Comparison of ENCODE assay signal across 8 mouse cellular contexts in genomic region chr2:131179246-131179886, GRCm38 (mm10). TPM values are rescaled to one million over a fixed set of nuclear protein-coding genes. Genes with fewer than 3 reads are reported as not detected.
DNase-seq lines count a peak whose midpoint lies in the region; ATAC-seq lines count a peak whose summit lies in the region.

No protein-coding gene starts in this region.

- peak; percentile 73 for ATAC-seq in hindbrain, embryonic 15.5 days (ENCODE audit: low FRiP score, low read depth)

- intact Hi-C loops in left cerebral cortex, postnatal 14 days (cut with DNase I): loop anchor here (1.0 kb wide), 1 partner anchor 31 kb away; no protein-coding TSS in a partner anchor

- peaks cover 3% of the 10 kb centered on the region; the same call in 1 of the 2 replicates for H3K36me3 ChIP-seq in hindbrain, embryonic 15.5 days
- peaks cover 34% of the 10 kb centered on the region for H3K36me3 ChIP-seq in megakaryocyte, embryonic 14.5 days (replicated peaks; ENCODE audit: low read length)

- DNase-seq in R1 (ENCODE audit: low read depth, low spot score): peak; percentile 84
- peak; percentile 79 to 83 for DNase-seq in cerebellum, postnatal 10 days
- DNase-seq in frontal cortex, postnatal 25 days (ENCODE audit: low spot score in 2 of 2): peak; percentile 34 to 43
- peak; percentile 60 to 84 for DNase-seq in left cerebral cortex, postnatal 14 days (ENCODE audit: low spot score in 2 of 2)
- peak; percentile 76 to 86 for DNase-seq in right cerebral cortex, postnatal 10 days (ENCODE audit: low spot score in 2 of 2)
- peak; percentile 67 for DNase-seq in yolk sac, embryonic 10.5 days (ENCODE audit: low spot score)

- peak overlapping the region; percentile 89 for H3K9ac ChIP-seq in hindbrain, embryonic 15.5 days

- under 1% methylated on average over 65 of the region's 67 CpGs for WGBS in hindbrain, embryonic 15.5 days

- peak overlapping the region; percentile 94 for H3K27ac ChIP-seq in hindbrain, embryonic 15.5 days (replicated peaks)

- no peaks in the 10 kb centered on the region for H3K27me3 ChIP-seq in hindbrain, embryonic 15.5 days
- H3K27me3 ChIP-seq in megakaryocyte, embryonic 14.5 days (replicated peaks): no peaks in the 10 kb centered on the region

- H3K4me2 ChIP-seq in hindbrain, embryonic 15.5 days: peak overlapping the region; percentile 94

- H3K9me3 ChIP-seq in hindbrain, embryonic 15.5 days: no peaks in the 10 kb centered on the region
- no peaks in the 10 kb centered on the region for H3K9me3 ChIP-seq in megakaryocyte, embryonic 14.5 days

- peaks cover 47% of the 10 kb centered on the region for H3K4me1 ChIP-seq in hindbrain, embryonic 15.5 days (replicated peaks)
- peaks cover 60% of the 10 kb centered on the region for H3K4me1 ChIP-seq in megakaryocyte, embryonic 14.5 days

- H3K4me3 ChIP-seq in hindbrain, embryonic 15.5 days: peak overlapping the region; percentile 58
- peak overlapping the region; percentile 97 for H3K4me3 ChIP-seq in megakaryocyte, embryonic 14.5 days (replicated peaks)

RNA-seq across cellular contexts. Expression of gene Cenpb, which starts 0.5 kb away (rescaled TPM):
- 15.2 and 15.5 TPM in 2 replicates for polyA plus RNA-seq in hindbrain, embryonic 15.5 days (2015; fragmentation: Nextera tagmentation; extraction: Ambion mirVana)
- 10 to 100 TPM; 89.7 to 97.4 TPM for total RNA-seq in left cerebral cortex, postnatal 14 days (2021)
- polyA plus RNA-seq in megakaryocyte, embryonic 14.5 days (2012; ENCODE audit: insufficient read depth, low replicate concordance): 147 and 259 TPM in 2 replicates

RNA-seq across cellular contexts. Expression of gene Cdc25b, which starts 7.4 kb away (rescaled TPM):
- polyA plus RNA-seq in hindbrain, embryonic 15.5 days (2015; fragmentation: Nextera tagmentation; extraction: Ambion mirVana): 29.2 and 30.8 TPM in 2 replicates
- 10 to 100 TPM; 11.9 to 15.4 TPM for total RNA-seq in left cerebral cortex, postnatal 14 days (2021)
- 10.8 and 13.1 TPM in 2 replicates for polyA plus RNA-seq in megakaryocyte, embryonic 14.5 days (2012; ENCODE audit: insufficient read depth, low replicate concordance)

RNA-seq across cellular contexts. Expression of gene Spef1, which starts 7.7 kb away (rescaled TPM):
- 10.3 and 10.9 TPM in 2 replicates for polyA plus RNA-seq in hindbrain, embryonic 15.5 days (2015; fragmentation: Nextera tagmentation; extraction: Ambion mirVana)
- 10 to 100 TPM; 13.4 to 14.0 TPM for total RNA-seq in left cerebral cortex, postnatal 14 days (2021)
- polyA plus RNA-seq in megakaryocyte, embryonic 14.5 days (2012; ENCODE audit: insufficient read depth, low replicate concordance): 1.5 and 1.7 TPM in 2 replicates

RNA-seq across cellular contexts. Expression of gene 1700037H04Rik, which starts 19.5 kb away (rescaled TPM):
- polyA plus RNA-seq in hindbrain, embryonic 15.5 days (2015; fragmentation: Nextera tagmentation; extraction: Ambion mirVana): 86.4 and 90.9 TPM in 2 replicates
- total RNA-seq in left cerebral cortex, postnatal 14 days (2021): 10 to 100 TPM; 74.6 to 83.3 TPM
- 322 and 610 TPM in 2 replicates for polyA plus RNA-seq in megakaryocyte, embryonic 14.5 days (2012; ENCODE audit: insufficient read depth, low replicate concordance)

RNA-seq across cellular contexts. Expression of gene Ap5s1, which starts 27.5 kb away (rescaled TPM):
- polyA plus RNA-seq in hindbrain, embryonic 15.5 days (2015; fragmentation: Nextera tagmentation; extraction: Ambion mirVana): 33.5 and 33.9 TPM in 2 replicates
- total RNA-seq in left cerebral cortex, postnatal 14 days (2021): 10 to 100 TPM; 23.9 to 26.3 TPM
- polyA plus RNA-seq in megakaryocyte, embryonic 14.5 days (2012; ENCODE audit: insufficient read depth, low replicate concordance): 7.7 and 14.6 TPM in 2 replicates

Comparison
In these comparisons a context has a peak if more than half of its experiments do, and no peak if none do; other contexts are left out.
1. Peak in every context shown above with its lines: DNase-seq, ATAC-seq, H3K4me3 ChIP-seq and H3K27ac ChIP-seq.